In genomic region chr19:34562556-34562955, GRCm38 (mm10) we compare ENCODE assay signal across 35 mouse cellular contexts. TPM values are rescaled to one million over a fixed set of nuclear protein-coding genes. Genes with fewer than 3 reads are reported as not detected.
A peak's percentile ranks its signal among the peaks of the same experiment; 100 is the strongest.
DNase-seq lines count a peak whose midpoint lies in the region; ATAC-seq and TF ChIP-seq lines count a peak whose summit lies in the region.
"Had no signal": no experiment of that assay in that cellular context is flagged by ENCODE, and none has a peak within 500 bp of the region (broad histone marks: within the 10 kb centered on the region; RNA-seq: fewer than 3 reads in every experiment).

No protein-coding gene starts in this region.

- no peak overlapping the region for H3K9ac ChIP-seq in liver, embryonic 16.5 days (ENCODE audit: low read depth, low read length)
- H3K9ac ChIP-seq in liver, embryonic 12.5 days, result no peak overlapping the region
- no peak overlapping the region for H3K9ac ChIP-seq in MEL (ENCODE audit: control insufficient read depth, low read depth, low read length, poor library complexity, severe bottlenecking)
- H3K9ac ChIP-seq: heart, embryonic 15.5 days; midbrain, embryonic 15.5 days had no signal

- ATAC-seq in liver, embryonic 16.5 days (ENCODE audit: low read depth), result peak; percentile 27; the same call in 1 of the 2 replicates
- ATAC-seq in liver, embryonic 12.5 days, result no peak
- peak; percentile 54 for ATAC-seq in inflammation-experienced regulatory T-cells, adult 6 months
- ATAC-seq: forebrain, embryonic 16.5 days; hindbrain, postnatal 0 days; intestine, embryonic 16.5 days; midbrain, embryonic 15.5 days; Patski had no signal

- H3K9me3 ChIP-seq in liver, embryonic 16.5 days (replicated peaks; ENCODE audit: control insufficient read depth, low read length), result no peaks in the 10 kb centered on the region
- H3K9me3 ChIP-seq in liver, embryonic 12.5 days (replicated peaks), result no peaks in the 10 kb centered on the region
- no peaks in the 10 kb centered on the region for H3K9me3 ChIP-seq in MEL (replicated peaks; ENCODE audit: insufficient read depth, low read length)
- H3K9me3 ChIP-seq: heart, embryonic 10.5 days; heart, embryonic 15.5 days; midbrain, embryonic 10.5 days; midbrain, embryonic 15.5 days had no signal

- H3K79me2 ChIP-seq in MEL (ENCODE audit: control insufficient read depth, insufficient read depth, low read length, poor library complexity), result no peaks in the 10 kb centered on the region

- peak; percentile 87 for DNase-seq in MEL (ENCODE audit: low read depth, low spot score)
- peak; percentile 30 for DNase-seq in splenic B cell, adult 2 months (ENCODE audit: low read depth, low spot score)
- no peak for DNase-seq in kidney, postnatal 4 days
- DNase-seq in cerebellum, postnatal 14 days, result no peak
- DNase-seq: adrenal gland, postnatal 14 days; cerebellum, adult 11 months; cerebellum, adult 9-10 months; gastrocnemius, adult 2 months; kidney, adult 9 months; kidney, postnatal 10 days; left cerebral cortex, postnatal 4 days; lung, adult 2 months; lung, postnatal 10 days; spleen, adult 18-20 months had no signal

- no peak for TF ChIP-seq RAD21 in MEL (IDR thresholded peaks at IDR 0.05; ENCODE audit: low read depth, low read length)

- no peaks in the 10 kb centered on the region for H3K36me3 ChIP-seq in liver, embryonic 16.5 days (ENCODE audit: control insufficient read depth, insufficient read depth)
- no peaks in the 10 kb centered on the region for H3K36me3 ChIP-seq in liver, embryonic 12.5 days
- H3K36me3 ChIP-seq in MEL (ENCODE audit: control insufficient read depth in 1 of 2, insufficient read depth in 2 of 2, low read length in 2 of 2), result peaks cover 0 to 20% of the 10 kb centered on the region in 2 experiments; a peak in 2 of 4 replicates
- H3K36me3 ChIP-seq in splenic B cell, adult 2 months (ENCODE audit: control insufficient read depth, insufficient read depth, low read length, poor library complexity, severe bottlenecking), result no peaks in the 10 kb centered on the region
- H3K36me3 ChIP-seq: heart, embryonic 10.5 days; heart, embryonic 15.5 days; midbrain, embryonic 10.5 days; midbrain, embryonic 15.5 days had no signal

- H3K27ac ChIP-seq in liver, embryonic 16.5 days (ENCODE audit: low read length), result no peak overlapping the region
- H3K27ac ChIP-seq in liver, embryonic 12.5 days, result no peak overlapping the region
- peak overlapping the region; percentile 60 for H3K27ac ChIP-seq in MEL (ENCODE audit: control insufficient read depth, low read depth, low read length)
- H3K27ac ChIP-seq: gastrocnemius, adult 2 months; heart, embryonic 10.5 days; heart, embryonic 15.5 days; hindbrain, postnatal 0 days; left cerebral cortex, adult 2 months; macrophage; midbrain, embryonic 10.5 days; midbrain, embryonic 15.5 days had no signal

- no peaks in the 10 kb centered on the region for H3K27me3 ChIP-seq in liver, embryonic 16.5 days (ENCODE audit: control insufficient read depth, insufficient read depth, low read depth, low read length)
- no peaks in the 10 kb centered on the region for H3K27me3 ChIP-seq in liver, embryonic 12.5 days (replicated peaks)
- H3K27me3 ChIP-seq in MEL (ENCODE audit: control insufficient read depth in 1 of 2, insufficient read depth in 2 of 2, low read length in 2 of 2), result peaks cover 0 to under 1% of the 10 kb centered on the region in 2 experiments; a peak in 1 of 4 replicates
- H3K27me3 ChIP-seq in splenic B cell, adult 2 months (ENCODE audit: control insufficient read depth, insufficient read depth, low read length, poor library complexity, severe bottlenecking), result no peaks in the 10 kb centered on the region
- H3K27me3 ChIP-seq: CH12.LX; heart, embryonic 15.5 days; midbrain, embryonic 15.5 days; Patski had no signal

- TF ChIP-seq EP300 in MEL (IDR thresholded peaks at IDR 0.05; ENCODE audit: low read depth in 1 of 2, low read length in 2 of 2), result peak; percentile 80 to 82

- TF ChIP-seq POLR2A in MEL (IDR thresholded peaks at IDR 0.05; ENCODE audit: control insufficient read depth in 1 of 2, insufficient read depth in 1 of 2, low read depth in 1 of 2, low read length in 2 of 2, poor library complexity in 1 of 2), result no peak

- H3K4me3 ChIP-seq in liver, embryonic 16.5 days (ENCODE audit: low read depth, low read length), result no peak overlapping the region
- no peak overlapping the region for H3K4me3 ChIP-seq in liver, embryonic 12.5 days
- H3K4me3 ChIP-seq in MEL (ENCODE audit: control insufficient read depth in 1 of 2, insufficient read depth in 1 of 2, low read depth in 2 of 2, low read length in 2 of 2), result no peak overlapping the region
- H3K4me3 ChIP-seq: erythroblast, embryonic 14.5 days; gastrocnemius, adult 2 months; heart, embryonic 10.5 days; heart, embryonic 15.5 days; left cerebral cortex, adult 2 months; midbrain, embryonic 10.5 days; midbrain, embryonic 15.5 days had no signal

- TF ChIP-seq CTCF in MEL (IDR thresholded peaks at IDR 0.05 in 2 of 3, conservative IDR thresholded peaks at IDR 0.05 in 1 of 3; ENCODE audit: control insufficient read depth in 1 of 3, insufficient read depth in 1 of 3, low read depth in 2 of 3, low read length in 3 of 3, poor library complexity in 1 of 3, severe bottlenecking in 1 of 3), result no peak

- H3K4me2 ChIP-seq in liver, embryonic 16.5 days (ENCODE audit: low read depth, low read length), result no peak overlapping the region
- H3K4me2 ChIP-seq in liver, embryonic 12.5 days, result no peak overlapping the region
- H3K4me2 ChIP-seq: heart, embryonic 15.5 days; midbrain, embryonic 15.5 days had no signal

- H3K4me1 ChIP-seq in liver, embryonic 16.5 days (ENCODE audit: control insufficient read depth, low read depth, low read length), result no peaks in the 10 kb centered on the region
- peaks cover 11% of the 10 kb centered on the region; the same call in 1 of the 2 replicates for H3K4me1 ChIP-seq in liver, embryonic 12.5 days
- peaks cover 0 to 16% of the 10 kb centered on the region in 2 experiments; a peak in 2 of 4 replicates for H3K4me1 ChIP-seq in MEL (ENCODE audit: control insufficient read depth in 1 of 2, insufficient read depth in 2 of 2, low read length in 2 of 2)
- H3K4me1 ChIP-seq: heart, embryonic 15.5 days had no signal

TF ChIP-seq in MEL, 35 proteins besides CTCF, POLR2A, EP300 and RAD21 (continues in another document):
- TF ChIP-seq UBTF (IDR thresholded peaks at IDR 0.05; ENCODE audit: borderline replicate concordance, insufficient read depth, low read depth, low read length) (no peak), POLR2AphosphoS5 (IDR thresholded peaks at IDR 0.05; ENCODE audit: borderline replicate concordance, low read depth, low read length) (no peak), ETS1 (IDR thresholded peaks at IDR 0.05; ENCODE audit: low read depth, low read length) (peak; percentile 67), MAX (IDR thresholded peaks at IDR 0.05; ENCODE audit: low read length) (peak; percentile 58; the same call in 1 of the 2 replicates), CHD2 (IDR thresholded peaks at IDR 0.05; ENCODE audit: low read length) (no peak), RCOR1 (IDR thresholded peaks at IDR 0.05; ENCODE audit: low read depth, low read length) (peak; percentile 69), MAZ (IDR thresholded peaks at IDR 0.05; ENCODE audit: low read depth, low read length) (no peak), TBP (IDR thresholded peaks at IDR 0.05; ENCODE audit: low read depth, low read length) (0 out of 2 replicates have a peak, but pooled peaks have one; percentile 42)

RNA-seq across cellular contexts. Expression of gene Ifit2, which starts 12.1 kb away (rescaled TPM):
- polyA plus RNA-seq in liver, embryonic 16.5 days (2015; fragmentation: Nextera tagmentation; extraction: Ambion mirVana), result 2.8 and 3.2 TPM in 2 replicates
- polyA plus RNA-seq in liver, embryonic 12.5 days (2016; fragmentation: Nextera tagmentation; extraction: Ambion mirVana), result 2.9 and 3.1 TPM in 2 replicates
- 0.65 and 0.69 TPM in 2 replicates for total RNA-seq in MEL (2012; rRNA removed)
- 1 to 10 TPM in 1 of 2 experiments, not detected in 1; 2.7 TPM for polyA plus RNA-seq in MEL (2012; ENCODE audit: insufficient read depth in 1 of 2, insufficient read length in 2 of 2, low read depth in 1 of 2, low replicate concordance in 2 of 2, missing spikeins in 1 of 2)
- polyA plus RNA-seq in inflammation-experienced regulatory T-cells, adult 6 months (2017; shearing (Covaris generic)), result 10 to 100 TPM; 21.6 to 26.7 (median 26.3) TPM

RNA-seq across cellular contexts. Expression of gene Ifit3, which starts 20.8 kb away (rescaled TPM):
- polyA plus RNA-seq in liver, embryonic 16.5 days (2015; fragmentation: Nextera tagmentation; extraction: Ambion mirVana), result 1.1 and 1.9 TPM in 2 replicates
- polyA plus RNA-seq in liver, embryonic 12.5 days (2016; fragmentation: Nextera tagmentation; extraction: Ambion mirVana), result 0.60 and 0.69 TPM in 2 replicates
- total RNA-seq in MEL (2012; rRNA removed), result not detected in 2 replicates
- under 1 TPM in 1 of 2 experiments, not detected in 1; 0.10 TPM for polyA plus RNA-seq in MEL (2012; ENCODE audit: insufficient read depth in 1 of 2, insufficient read length in 2 of 2, low read depth in 1 of 2, low replicate concordance in 2 of 2, missing spikeins in 1 of 2)
- polyA plus RNA-seq in inflammation-experienced regulatory T-cells, adult 6 months (2017; shearing (Covaris generic)), result 10 to 100 TPM; 19.4 to 35.1 (median 26.7) TPM
- polyA plus RNA-seq: erythroblast, embryonic 14.5 days had no signal

RNA-seq across cellular contexts. Expression of gene Lipa, which starts 35.3 kb away (rescaled TPM):
- 51.8 and 53.1 TPM in 2 replicates for polyA plus RNA-seq in liver, embryonic 16.5 days (2015; fragmentation: Nextera tagmentation; extraction: Ambion mirVana)
- polyA plus RNA-seq in liver, embryonic 12.5 days (2016; fragmentation: Nextera tagmentation; extraction: Ambion mirVana), result 33.4 and 35.0 TPM in 2 replicates
- total RNA-seq in MEL (2012; rRNA removed), result 7.6 and 8.0 TPM in 2 replicates
- 10 to 100 TPM in 1 of 2 experiments, not detected in 1; 13.8 TPM for polyA plus RNA-seq in MEL (2012; ENCODE audit: insufficient read depth in 1 of 2, insufficient read length in 2 of 2, low read depth in 1 of 2, low replicate concordance in 2 of 2, missing spikeins in 1 of 2)
- polyA plus RNA-seq in inflammation-experienced regulatory T-cells, adult 6 months (2017; shearing (Covaris generic)), result 10 to 100 TPM; 64.4 to 96.0 (median 93.8) TPM

RNA-seq across cellular contexts. Expression of gene Ifit1bl1, which starts 39.2 kb away (rescaled TPM):
- 0.09 and 0.16 TPM in 2 replicates for polyA plus RNA-seq in liver, embryonic 16.5 days (2015; fragmentation: Nextera tagmentation; extraction: Ambion mirVana)
- polyA plus RNA-seq in liver, embryonic 12.5 days (2016; fragmentation: Nextera tagmentation; extraction: Ambion mirVana), result 0.07 and 0.08 TPM in 2 replicates
- total RNA-seq in MEL (2012; rRNA removed), result 0.10 TPM in 1 of 2 replicates, not detected in the other
- under 1 TPM in 1 of 2 experiments, not detected in 1; 0.08 TPM for polyA plus RNA-seq in MEL (2012; ENCODE audit: insufficient read depth in 1 of 2, insufficient read length in 2 of 2, low read depth in 1 of 2, low replicate concordance in 2 of 2, missing spikeins in 1 of 2)
- polyA plus RNA-seq in inflammation-experienced regulatory T-cells, adult 6 months (2017; shearing (Covaris generic)), result 100 to 1,000 TPM in 1 of 3 experiments, 10 to 100 TPM in 2; 76.3 to 104 (median 82.1) TPM
- total RNA-seq: ES-E14; gastrocnemius, adult 2 months had no signal
- polyA plus RNA-seq: midbrain, embryonic 10.5 days; stomach, embryonic 14.5 days; testis, adult 2 months had no signal

RNA-seq across cellular contexts. Expression of gene Ifit3b, which starts 45.2 kb away (rescaled TPM):
- 0.28 and 0.41 TPM in 2 replicates for polyA plus RNA-seq in liver, embryonic 16.5 days (2015; fragmentation: Nextera tagmentation; extraction: Ambion mirVana)
- polyA plus RNA-seq in liver, embryonic 12.5 days (2016; fragmentation: Nextera tagmentation; extraction: Ambion mirVana), result 0.14 TPM in 1 of 2 replicates, not detected in the other
- not detected in 2 replicates for total RNA-seq in MEL (2012; rRNA removed)
- polyA plus RNA-seq in MEL (2012; ENCODE audit: insufficient read depth in 1 of 2, insufficient read length in 2 of 2, low read depth in 1 of 2, low replicate concordance in 2 of 2, missing spikeins in 1 of 2), result not detected
- polyA plus RNA-seq in inflammation-experienced regulatory T-cells, adult 6 months (2017; shearing (Covaris generic)), result 1 to 10 TPM; 4.1 to 6.7 (median 6.2) TPM
- total RNA-seq: CH12.LX, ES-E14 had no signal
- polyA plus RNA-seq: embryonic facial prominence, embryonic 14.5 days; erythroblast, embryonic 14.5 days; heart, embryonic 10.5 days; hindbrain, embryonic 11.5 days; midbrain, embryonic 10.5 days; neural tube, embryonic 11.5 days; stomach, embryonic 14.5 days had no signal

Comparison
In these comparisons a context has a peak if more than half of its experiments do, and no peak if none do; other contexts are left out.
1. DNase-seq: peak in MEL (single experiment) and splenic B cell, adult 2 months (single experiment); none in kidney, postnatal 4 days (0 of 2) and cerebellum, postnatal 14 days (0 of 2).